ENCODE assay signal across 8 mouse cellular contexts in the genomic region with DNA sequence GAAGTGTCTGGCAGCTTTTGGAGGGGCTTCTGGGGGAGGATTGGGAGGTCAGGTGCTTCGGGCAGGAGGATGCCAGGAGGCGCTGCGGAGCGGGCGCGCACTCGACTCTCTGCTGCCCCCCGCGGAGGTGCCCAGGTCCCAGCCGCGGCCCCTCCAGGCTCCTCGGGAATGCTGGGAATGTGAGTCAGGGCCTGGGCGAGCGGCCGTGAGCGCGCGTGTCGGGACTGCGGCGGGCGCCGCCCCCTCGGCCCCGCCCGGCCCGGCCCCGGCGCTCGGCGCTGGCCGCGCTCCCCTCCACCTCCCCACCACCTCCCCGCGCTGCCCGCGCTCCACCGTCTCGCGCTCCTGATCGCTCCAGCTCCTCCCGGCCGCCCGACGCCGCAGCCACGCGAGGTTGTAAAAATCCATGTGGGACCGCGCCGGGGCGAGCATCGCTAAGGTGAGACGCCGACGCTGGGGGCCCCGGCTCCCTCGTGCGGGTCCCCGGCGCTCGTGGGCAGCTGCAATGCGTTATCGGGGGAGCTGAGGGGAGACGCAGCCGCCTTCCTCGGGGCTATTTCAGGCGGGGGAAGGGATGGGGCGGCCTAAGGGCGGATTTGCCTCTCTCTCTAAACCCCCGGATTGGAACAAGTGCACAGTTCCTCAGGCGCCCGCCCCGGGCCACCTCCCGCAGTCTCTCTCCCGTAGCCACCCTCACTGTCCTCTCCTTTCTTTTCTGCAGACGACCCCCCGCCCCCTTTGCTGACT. TPM values are rescaled to one million over a fixed set of nuclear protein-coding genes. Genes with fewer than 3 reads are reported as not detected.
A peak's percentile ranks its signal among the peaks of the same experiment; 100 is the strongest.
DNase-seq lines count a peak whose midpoint lies in the region; ATAC-seq and TF ChIP-seq lines count a peak whose summit lies in the region.

Gene Erc2 (plus strand): TSS at position 253 of the 747 bp plus-strand sequence.

- H3K4me2 ChIP-seq in intestine, postnatal 0 days (replicated peaks; ENCODE audit: low read depth) = peak within 1 kb of the TSS; percentile 96
- peak within 1 kb of the TSS; percentile 77 for H3K4me2 ChIP-seq in midbrain, embryonic 12.5 days (replicated peaks)
- peak within 1 kb of the TSS; percentile 96 for H3K4me2 ChIP-seq in stomach, embryonic 15.5 days

- peak within 1 kb of the TSS; percentile 55 for H3K4me3 ChIP-seq in intestine, postnatal 0 days (ENCODE audit: low read depth, low read length)
- H3K4me3 ChIP-seq in midbrain, embryonic 12.5 days = peak within 1 kb of the TSS; percentile 75
- peak within 1 kb of the TSS; percentile 59 for H3K4me3 ChIP-seq in stomach, embryonic 15.5 days (replicated peaks)

- H3K4me1 ChIP-seq in intestine, postnatal 0 days (replicated peaks; ENCODE audit: control insufficient read depth, insufficient read depth, low read length) = no peaks in the 10 kb centered on the region
- peaks cover 8% of the 10 kb centered on the region for H3K4me1 ChIP-seq in midbrain, embryonic 12.5 days
- peaks cover 5% of the 10 kb centered on the region; the same call in 1 of the 2 replicates for H3K4me1 ChIP-seq in stomach, embryonic 15.5 days

- intact Hi-C loops in left cerebral cortex, postnatal 36 days (cut with DNase I) = loop anchor here (2.0 kb wide), 1 partner anchor 14 kb away; no protein-coding TSS in a partner anchor

- no peaks in the 10 kb centered on the region for H3K36me3 ChIP-seq in intestine, postnatal 0 days (ENCODE audit: control insufficient read depth, insufficient read depth)
- no peaks in the 10 kb centered on the region for H3K36me3 ChIP-seq in midbrain, embryonic 12.5 days
- no peaks in the 10 kb centered on the region for H3K36me3 ChIP-seq in stomach, embryonic 15.5 days

- peak within 1 kb of the TSS; percentile 50; the same call in 1 of the 2 replicates for H3K9ac ChIP-seq in intestine, postnatal 0 days (ENCODE audit: low read depth, low read length)
- peak within 1 kb of the TSS; percentile 86 for H3K9ac ChIP-seq in midbrain, embryonic 12.5 days (replicated peaks)
- H3K9ac ChIP-seq in stomach, embryonic 15.5 days = no peak within 1 kb of the TSS

- no peaks in the 10 kb centered on the region for H3K9me3 ChIP-seq in intestine, postnatal 0 days (ENCODE audit: control insufficient read depth)
- H3K9me3 ChIP-seq in midbrain, embryonic 12.5 days = no peaks in the 10 kb centered on the region
- H3K9me3 ChIP-seq in stomach, embryonic 15.5 days = no peaks in the 10 kb centered on the region

- H3K27ac ChIP-seq in intestine, postnatal 0 days (ENCODE audit: low read depth, low read length) = no peak within 1 kb of the TSS
- peak within 1 kb of the TSS; percentile 86 for H3K27ac ChIP-seq in midbrain, embryonic 12.5 days (replicated peaks)
- no peak within 1 kb of the TSS for H3K27ac ChIP-seq in stomach, embryonic 15.5 days

- peak; percentile 93 for ATAC-seq in intestine, postnatal 0 days
- peak; percentile 97 for ATAC-seq in midbrain, embryonic 12.5 days (ENCODE audit: low FRiP score, low read depth)
- ATAC-seq in stomach, embryonic 15.5 days (ENCODE audit: insufficient read depth, low FRiP score, low read depth) = peak; percentile 90

- no peaks in the 10 kb centered on the region; the same call in 1 of the 2 replicates for H3K27me3 ChIP-seq in intestine, postnatal 0 days (replicated peaks; ENCODE audit: control insufficient read depth, insufficient read depth, low read length)
- H3K27me3 ChIP-seq in midbrain, embryonic 12.5 days = peaks cover 5% of the 10 kb centered on the region
- H3K27me3 ChIP-seq in stomach, embryonic 15.5 days (replicated peaks) = peaks cover 14% of the 10 kb centered on the region; the same call in 1 of the 2 replicates

- peak; percentile 88 for TF ChIP-seq CTCF in intestine, postnatal 0 days (IDR thresholded peaks at IDR 0.05; ENCODE audit: low read depth)

- under 1% methylated on average over 69 of the region's 78 CpGs for WGBS in intestine, postnatal 0 days
- under 1% methylated on average over 74 of the region's 78 CpGs for WGBS in midbrain, embryonic 12.5 days
- WGBS in stomach, embryonic 15.5 days = under 1% methylated on average over 40 of the region's 78 CpGs

- DNase-seq in adrenal gland, postnatal 25 days = peak; percentile 84
- peak; percentile 92 for DNase-seq in embryo, embryonic 11 days
- DNase-seq in gastrocnemius, postnatal 25 days = peak; percentile 8
- peak; percentile 80 to 88 for DNase-seq in left cerebral cortex, postnatal 36 days (ENCODE audit: low spot score in 2 of 2)
- no peak for DNase-seq in c-Kit-positive CD71-positive TER-119-positive erythroid progenitor cells, embryonic 14.5 days (ENCODE audit: low spot score)

RNA-seq across cellular contexts. Expression of gene Erc2, which starts in this region (rescaled TPM):
- 7.4 and 15.2 TPM in 2 replicates for total RNA-seq in adrenal gland, postnatal 25 days (2021)
- under 1 TPM; 0.56 to 0.87 TPM for total RNA-seq in gastrocnemius, postnatal 25 days (2021)
- 3.0 and 3.1 TPM in 2 replicates for polyA plus RNA-seq in intestine, postnatal 0 days (2015; fragmentation: Nextera tagmentation; extraction: Ambion mirVana)
- 100 to 1,000 TPM; 202 to 240 TPM for total RNA-seq in left cerebral cortex, postnatal 36 days (2021)
- 36.0 and 39.8 TPM in 2 replicates for polyA plus RNA-seq in midbrain, embryonic 12.5 days (2016; fragmentation: Nextera tagmentation; extraction: Ambion mirVana)
- polyA plus RNA-seq in stomach, embryonic 15.5 days (2015; fragmentation: Nextera tagmentation; extraction: Ambion mirVana) = 4.2 and 4.8 TPM in 2 replicates

Comparison
In these comparisons a context has a peak if more than half of its experiments do, and no peak if none do; other contexts are left out.
1. RNA of gene Erc2 (total RNA-seq): 202 to 240 TPM in left cerebral cortex, postnatal 36 days; 7.4 to 15.2 TPM in adrenal gland, postnatal 25 days and 0.56 to 0.87 TPM in gastrocnemius, postnatal 25 days; every median in the first group is over 10 times any median in the second.
2. Peak in DNase-seq in gastrocnemius, postnatal 25 days; RNA of the gene not detected or under 1 TPM.
3. Peak in every context shown above with its lines, with median percentiles within 50 percentile points of each other: ATAC-seq, H3K4me2 ChIP-seq and H3K4me3 ChIP-seq.